Mouse (Mus musculus) ES-Bruce4 (cell line): ENCODE measurements around the gene Akap2. TPM values are rescaled to one million over a fixed set of nuclear protein-coding genes. Genes with fewer than 3 reads are reported as not detected.
A peak's percentile ranks its signal among the peaks of the same experiment; 100 is the strongest.

Experiments
- H3K27ac ChIP-seq: 2 replicates; pipeline ENCODE4 v1.5.1; 2012; ENCODE audit warnings: low read length, inconsistent platforms; ENCODE audit not compliant: insufficient read depth
- H3K27me3 ChIP-seq: 2 replicates; pipeline ENCODE4 v1.6.1; 2012; ENCODE audit warnings: mild to moderate bottlenecking, low read length, inconsistent platforms; ENCODE audit not compliant: control insufficient read depth, poor library complexity, insufficient read depth, severe bottlenecking
- H3K36me3 ChIP-seq: 2 replicates; pipeline ENCODE4 v1.6.1; 2012; ENCODE audit warnings: inconsistent platforms, mild to moderate bottlenecking, low read length, moderate library complexity; ENCODE audit not compliant: control insufficient read depth, poor library complexity, insufficient read depth, severe bottlenecking
- H3K4me1 ChIP-seq: one replicate; pipeline ENCODE4 v1.8.1; 2011; ENCODE audit warnings: low read length; ENCODE audit not compliant: control insufficient read depth, insufficient read depth
- H3K4me3 ChIP-seq: 2 replicates; pipeline ENCODE4 v1.5.1; 2011; ENCODE audit warnings: low read depth, mild to moderate bottlenecking, low read length
- H3K9ac ChIP-seq: 2 replicates; pipeline ENCODE4 v1.6.1; 2012; ENCODE audit warnings: low read depth, mild to moderate bottlenecking, inconsistent platforms; ENCODE audit not compliant: poor library complexity, severe bottlenecking
- H3K9me3 ChIP-seq: replicated peaks from 2 replicates; pipeline ENCODE4 v1.6.1; 2012; ENCODE audit warnings: mild to moderate bottlenecking, low read length, inconsistent platforms; ENCODE audit not compliant: control insufficient read depth, poor library complexity, insufficient read depth, severe bottlenecking
- CTCF ChIP-seq: IDR thresholded peaks from one replicate; pipeline ENCODE4 v1.8.1; 2011; ENCODE audit warnings: low read depth, low read length
- EP300 ChIP-seq: IDR thresholded peaks from 2 replicates; pipeline ENCODE4 v1.6.1; 2011; ENCODE audit warnings: low read depth, low read length; ENCODE audit not compliant: insufficient read depth
- POLR2A ChIP-seq: IDR thresholded peaks from one replicate; pipeline ENCODE4 v1.8.1; 2011; ENCODE audit warnings: low read length; ENCODE audit not compliant: insufficient read depth
- polyA plus RNA-seq: library from polyadenylated mRNA; stranded (reverse); fragments of >200 nt; gene quantifications from 2 replicates; pipeline ENCODE4 v1.2.4, GENCODE M21; 2011; ENCODE audit warnings: low read depth; ENCODE audit not compliant: missing spikeins, insufficient read depth, insufficient read length

Gene Akap2
- polyA plus RNA-seq, 1 experiment = 96.5 TPM

DNA sequence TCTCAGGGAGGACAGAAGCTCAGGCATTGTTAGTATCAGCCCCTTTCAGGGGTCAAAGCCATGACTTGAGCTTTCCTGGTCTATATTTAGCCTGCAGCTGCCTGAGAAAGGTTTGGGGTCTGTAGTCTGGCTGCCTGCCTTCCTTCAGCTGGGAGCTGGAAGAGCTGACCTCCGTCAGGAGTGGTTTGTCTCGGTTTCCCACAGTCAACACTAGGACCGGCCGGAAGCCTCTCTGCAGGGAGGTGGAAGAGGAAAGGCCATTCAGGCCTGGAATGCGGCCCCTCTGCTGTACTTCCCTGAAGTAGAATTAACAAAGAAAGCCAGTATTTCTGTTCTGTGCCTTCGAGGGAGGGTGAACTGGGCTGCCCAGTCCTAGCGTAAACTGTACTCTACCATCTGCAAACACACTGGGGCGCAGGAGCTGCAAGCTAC lies 129.6 kb downstream of the Akap2 start:
- Histone ChIP-seq H3K9ac (no peak overlapping the region), H3K27me3 (no peaks in the 10 kb centered on the region), H3K36me3 (0 out of 2 replicates have a peak, but pooled peaks cover 3% of the 10 kb centered on the region), H3K4me1 (peaks cover 5% of the 10 kb centered on the region), H3K4me3 (peak overlapping the region; percentile 5; the same call in 1 of the 2 replicates), H3K9me3 (no peaks in the 10 kb centered on the region), H3K27ac (peak overlapping the region; percentile 76)
- TF ChIP-seq POLR2A = no peak
- TF ChIP-seq EP300 = no peak
- TF ChIP-seq CTCF = no peak

DNA sequence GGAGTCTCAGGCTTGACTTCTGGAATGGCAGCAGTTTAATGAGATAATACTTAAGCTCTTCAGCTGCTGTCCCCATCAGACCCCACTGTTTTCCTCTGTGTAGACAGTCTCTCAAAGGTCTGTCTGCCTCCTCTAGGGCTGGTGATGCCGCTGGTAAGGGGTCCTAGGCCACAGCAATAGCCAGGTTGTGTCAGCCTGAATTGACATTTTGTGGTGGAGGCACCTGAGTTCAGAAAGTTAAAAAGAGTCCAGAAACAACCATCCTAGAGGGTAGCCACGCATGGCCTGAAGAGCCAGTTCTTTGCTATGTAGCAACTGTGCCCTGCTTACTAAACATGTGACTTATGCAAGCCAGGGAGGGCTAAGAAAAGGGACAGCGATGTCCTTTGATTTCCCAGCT lies 130.2 kb downstream of the Akap2 start:
- Histone ChIP-seq H3K36me3 (0 out of 2 replicates have a peak, but pooled peaks cover 3% of the 10 kb centered on the region), H3K4me3 (no peak overlapping the region), H3K9ac (no peak overlapping the region), H3K9me3 (no peaks in the 10 kb centered on the region), H3K27ac (peak overlapping the region; percentile 76; the same call in 1 of the 2 replicates), H3K27me3 (no peaks in the 10 kb centered on the region), H3K4me1 (peaks cover 3% of the 10 kb centered on the region)
- TF ChIP-seq POLR2A (no peak), EP300 (no peak), CTCF (no peak)

- Histone ChIP-seq H3K4me3 (no peak overlapping the region), H3K27ac (no peak overlapping the region), H3K27me3 (no peaks in the 10 kb centered on the region), H3K9ac (no peak overlapping the region), H3K9me3 (no peaks in the 10 kb centered on the region), H3K4me1 (no peaks in the 10 kb centered on the region), H3K36me3 (peaks cover 6% of the 10 kb centered on the region)
- TF ChIP-seq CTCF (no peak), POLR2A (no peak), EP300 (no peak)
Observed at GRCm38 (mm10) chr4:57849465-57849864, 132.0 kb downstream of the Akap2 start.

DNA sequence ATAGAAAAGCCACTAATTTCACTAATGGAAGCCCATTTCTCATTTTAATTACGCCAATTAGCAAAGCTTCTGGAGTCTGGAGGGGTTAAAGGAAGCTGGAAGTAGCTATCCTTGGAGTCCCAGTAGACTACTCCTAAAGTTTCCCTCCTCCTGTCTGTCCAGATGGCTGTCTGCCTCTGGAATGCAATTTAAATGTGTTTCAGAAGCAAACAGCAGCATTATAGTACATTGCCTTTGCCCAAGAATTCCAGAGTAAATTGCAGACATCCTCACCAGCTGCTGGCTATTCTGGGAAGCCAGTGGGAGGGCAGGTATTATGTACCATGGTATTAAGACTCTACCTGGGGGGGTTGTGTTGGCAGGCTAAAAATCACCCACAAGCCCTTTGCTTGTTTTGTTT lies 134.3 kb downstream of the Akap2 start:
- Histone ChIP-seq H3K36me3 (peaks cover 26% of the 10 kb centered on the region), H3K4me1 (no peaks in the 10 kb centered on the region)
- no peak for TF ChIP-seq EP300
- no peak for TF ChIP-seq POLR2A
- TF ChIP-seq CTCF = no peak

DNA sequence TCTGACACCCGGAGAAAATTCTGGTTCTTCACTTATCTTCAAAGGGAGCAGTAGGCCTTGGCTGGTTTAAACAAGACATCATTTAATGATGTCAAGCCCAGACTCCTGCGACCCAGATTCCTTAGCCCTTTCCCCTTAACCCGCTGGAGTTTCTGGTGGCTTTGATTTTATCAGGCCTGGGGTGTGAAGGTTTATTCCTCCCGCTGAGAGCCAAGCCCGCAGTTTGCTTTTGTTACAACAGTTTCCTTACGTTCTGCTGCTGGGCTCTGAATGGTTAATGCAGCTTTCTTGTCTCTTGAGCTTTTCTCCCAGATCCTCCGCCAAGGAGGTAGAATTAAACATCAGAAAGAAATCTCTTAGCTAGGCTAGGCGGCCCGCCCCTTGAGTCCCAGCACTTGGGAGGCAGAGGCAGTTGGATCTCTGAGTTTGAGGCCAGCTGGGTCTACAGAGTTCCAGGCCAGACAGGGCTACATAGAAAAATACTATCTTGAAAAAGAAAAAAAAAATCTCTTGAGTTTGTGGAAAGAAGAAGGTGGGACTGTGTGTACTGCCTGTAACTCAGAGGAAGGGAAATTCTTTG lies 135.1 kb downstream of the Akap2 start:
- Histone ChIP-seq H3K4me1 (no peaks in the 10 kb centered on the region), H3K9ac (no peak overlapping the region), H3K36me3 (peaks cover 32% of the 10 kb centered on the region), H3K4me3 (no peak overlapping the region), H3K27ac (no peak overlapping the region; the same call in 1 of the 2 replicates), H3K9me3 (no peaks in the 10 kb centered on the region), H3K27me3 (no peaks in the 10 kb centered on the region)
- no peak for TF ChIP-seq POLR2A
- TF ChIP-seq EP300 = no peak
- TF ChIP-seq CTCF = no peak

More for the DNA sequence above, 134.3 kb downstream of the Akap2 start:
- H3K9me3 ChIP-seq = no peaks in the 10 kb centered on the region
- H3K4me3 ChIP-seq = no peak overlapping the region
- no peaks in the 10 kb centered on the region for H3K27me3 ChIP-seq
- no peak overlapping the region for H3K27ac ChIP-seq
- no peak overlapping the region for H3K9ac ChIP-seq

DNA sequence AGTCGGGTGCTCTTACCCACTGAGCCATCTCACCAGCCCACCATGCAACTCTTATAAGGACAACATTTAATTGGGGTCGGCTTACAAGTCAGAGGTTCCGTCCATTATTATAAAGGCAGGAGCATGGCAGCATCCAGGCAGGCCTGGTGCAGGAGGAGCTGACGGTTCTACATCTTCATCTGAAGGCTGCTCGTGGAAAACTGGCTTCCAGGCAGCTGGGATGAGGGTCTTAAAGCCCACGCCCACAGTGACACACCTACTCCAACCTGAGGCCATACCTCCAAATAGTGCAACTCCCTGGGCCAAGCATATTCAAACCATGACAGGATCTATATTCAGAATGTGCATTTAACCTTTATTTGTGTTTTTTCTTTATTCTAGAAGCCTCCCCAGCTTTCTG lies 136.7 kb downstream of the Akap2 start:
- H3K4me3 ChIP-seq = no peak overlapping the region
- no peak overlapping the region for H3K9ac ChIP-seq
- no peaks in the 10 kb centered on the region for H3K4me1 ChIP-seq
- peaks cover 37% of the 10 kb centered on the region for H3K36me3 ChIP-seq
- TF ChIP-seq EP300 = no peak
- no peak for TF ChIP-seq POLR2A
- no peak for TF ChIP-seq CTCF
- no peaks in the 10 kb centered on the region for H3K27me3 ChIP-seq
- no peak overlapping the region for H3K27ac ChIP-seq
- H3K9me3 ChIP-seq = no peaks in the 10 kb centered on the region
